Mouse (Mus musculus) small intestine, adult 2 months (tissue): ENCODE data around the gene Capn12. TPM values are rescaled to one million over a fixed set of nuclear protein-coding genes. Genes with fewer than 3 reads are reported as not detected.
A peak's percentile ranks its signal among the peaks of the same experiment; 100 is the strongest.

Experiments used
- H3K27ac ChIP-seq: fragments of 200-500 bp; 2 replicates; pipeline ENCODE4 v1.5.1; 2012; ENCODE audit warnings: low read depth, low read length, control low read depth, inconsistent platforms; ENCODE audit not compliant: insufficient read depth
- H3K27me3 ChIP-seq: fragments of 200-500 bp; 2 replicates; pipeline ENCODE4 v1.6.1; 2012; ENCODE audit warnings: mild to moderate bottlenecking, moderate library complexity, low read length, inconsistent platforms; ENCODE audit not compliant: control insufficient read depth, insufficient read depth
- H3K36me3 ChIP-seq: fragments of 200-500 bp; 2 replicates; pipeline ENCODE4 v1.6.1; 2012; ENCODE audit warnings: mild to moderate bottlenecking, low read length, control low read depth, inconsistent platforms; ENCODE audit not compliant: control insufficient read depth, insufficient read depth
- H3K4me1 ChIP-seq: fragments of 200-500 bp; 2 replicates; pipeline ENCODE4 v1.6.1; 2012; ENCODE audit warnings: low read length, inconsistent platforms, mixed read lengths; ENCODE audit not compliant: control insufficient read depth, insufficient read depth, insufficient read length
- H3K4me3 ChIP-seq: fragments of 200-500 bp; 2 replicates; pipeline ENCODE4 v1.5.1; 2012; ENCODE audit warnings: low read depth, mild to moderate bottlenecking, control low read depth, inconsistent platforms, low read length, moderate library complexity
- CTCF ChIP-seq: fragments of 200-500 bp; IDR thresholded peaks from 2 replicates; pipeline ENCODE4 v1.5.1; 2012; ENCODE audit warnings: low read depth, mild to moderate bottlenecking, control low read depth, inconsistent platforms, low read length, moderate library complexity, mixed read lengths; ENCODE audit not compliant: insufficient replicate concordance, insufficient read length; ENCODE audit errors: extremely low read depth
- POLR2A ChIP-seq: fragments of 200-500 bp; IDR thresholded peaks from 2 replicates; pipeline ENCODE4 v1.6.1; 2012; ENCODE audit warnings: low read depth, mild to moderate bottlenecking, control low read depth, inconsistent platforms, low read length, moderate library complexity
- WGBS: fragments of 180-500 bp; shearing (Covaris S2); methylation state at CpG from one replicate; pipeline ENCODE4 v1.1.7; 2018; 5-methylcytosine and 5-hydroxymethylcytosine counted together
- polyA plus RNA-seq: library from polyadenylated mRNA; depleted of rRNA; stranded (reverse); fragments of >200 nt; gene quantifications from 2 replicates; pipeline ENCODE4 v1.2.3, GENCODE M21; 2012

Gene Capn12
- polyA plus RNA-seq, 1 experiment: 0.10 TPM

DNA sequence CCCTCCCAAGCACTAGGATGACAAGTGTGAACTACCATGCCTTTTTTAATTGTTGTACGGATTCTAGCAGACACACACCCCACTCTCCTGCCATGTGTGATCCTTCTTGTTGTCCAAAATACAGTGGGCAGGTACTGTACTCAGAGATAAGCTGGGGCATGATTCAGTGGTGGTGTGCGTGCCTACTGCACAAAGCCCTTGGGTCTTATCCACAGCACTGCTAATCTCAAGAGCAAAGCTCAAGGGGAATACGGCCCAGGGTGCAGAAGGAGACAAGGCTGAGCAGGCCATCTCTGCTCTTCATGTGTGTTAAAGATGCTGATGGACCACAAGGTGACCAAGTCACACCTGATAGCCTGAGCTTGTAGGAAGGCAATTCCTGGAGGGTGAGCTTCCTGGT, 40.0 kb downstream of the Capn12 start:
- 48% methylated on average over 3 of the region's 3 CpGs for WGBS
- Histone ChIP-seq H3K4me3 (no peak overlapping the region), H3K36me3 (peaks cover 44% of the 10 kb centered on the region), H3K4me1 (peaks cover 63% of the 10 kb centered on the region), H3K27me3 (no peaks in the 10 kb centered on the region), H3K27ac (peak overlapping the region; percentile 99)
- TF ChIP-seq POLR2A (no peak), CTCF (no peak)

GRCm38 (mm10) chr7:28921722-28922465, 40.7 kb downstream of the Capn12 start:
- no peak for TF ChIP-seq POLR2A
- TF ChIP-seq CTCF: no peak
- H3K4me3 ChIP-seq: no peak overlapping the region
- 51% methylated on average over 8 of the region's 8 CpGs for WGBS
- no peaks in the 10 kb centered on the region for H3K27me3 ChIP-seq
- peak overlapping the region; percentile 99 for H3K27ac ChIP-seq
- H3K4me1 ChIP-seq: peaks cover 69% of the 10 kb centered on the region
- peaks cover 39% of the 10 kb centered on the region for H3K36me3 ChIP-seq

- Histone ChIP-seq H3K4me3 (no peak overlapping the region), H3K36me3 (peaks cover 33% of the 10 kb centered on the region), H3K27me3 (no peaks in the 10 kb centered on the region), H3K4me1 (peaks cover 67% of the 10 kb centered on the region), H3K27ac (peak overlapping the region; percentile 99)
- WGBS: 78% methylated on average over 4 of the region's 4 CpGs
- TF ChIP-seq POLR2A (no peak), CTCF (no peak)
Measured at GRCm38 (mm10) chr7:28922606-28923005, 41.4 kb downstream of the Capn12 start.

DNA sequence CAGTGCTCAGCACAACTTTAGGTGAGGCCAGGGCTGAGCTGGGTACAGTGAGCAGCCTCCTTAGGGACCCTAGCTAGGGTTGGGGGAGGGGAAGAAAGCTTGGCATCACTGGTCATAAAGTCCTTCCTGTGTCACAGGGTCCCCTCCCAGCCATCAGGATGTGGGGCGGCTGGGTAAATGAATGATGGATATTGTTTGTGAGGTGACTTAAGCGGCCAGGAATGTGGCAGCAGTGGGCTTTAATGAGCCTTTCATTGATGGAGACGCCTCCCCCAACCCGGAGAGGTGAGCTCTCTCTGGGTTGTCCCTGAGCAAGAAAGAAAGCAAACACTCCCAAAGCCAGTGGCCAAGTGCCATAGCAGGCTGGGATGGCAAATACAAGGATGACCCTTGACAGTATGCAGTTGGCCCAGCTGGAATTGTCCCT, 42.7 kb downstream of the Capn12 start:
- H3K4me3 ChIP-seq: no peak overlapping the region
- H3K4me1 ChIP-seq: peaks cover 57% of the 10 kb centered on the region
- TF ChIP-seq CTCF (peak; percentile 10; the same call in 1 of the 2 replicates), POLR2A (no peak)
- H3K36me3 ChIP-seq: peaks cover 23% of the 10 kb centered on the region
- WGBS: 30% methylated on average over 4 of the region's 4 CpGs
- H3K27ac ChIP-seq: peak overlapping the region; percentile 99
- H3K27me3 ChIP-seq: no peaks in the 10 kb centered on the region

DNA sequence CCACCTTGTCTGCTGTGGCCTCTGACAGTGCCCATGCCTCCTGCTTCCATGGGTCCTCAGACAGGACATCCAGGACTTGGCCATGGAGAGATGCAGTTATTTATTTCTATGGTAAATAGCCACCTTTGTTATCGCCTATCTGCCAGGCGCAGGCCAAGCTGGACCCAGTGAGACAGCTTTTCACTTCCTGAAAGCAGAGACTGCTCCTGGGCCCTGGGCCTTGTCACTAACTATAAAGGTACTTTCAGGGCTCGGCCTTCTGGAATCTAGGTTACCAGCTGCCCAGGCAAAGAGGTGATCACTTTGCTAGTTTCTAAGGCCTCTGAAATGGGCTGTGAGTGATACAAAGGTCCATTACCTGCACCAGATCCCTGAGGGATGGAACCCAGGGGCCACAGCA, 43.6 kb downstream of the Capn12 start:
- H3K4me3 ChIP-seq: peak overlapping the region; percentile 33; the same call in 1 of the 2 replicates
- H3K36me3 ChIP-seq: peaks cover 19% of the 10 kb centered on the region; the same call in 1 of the 2 replicates
- 33% methylated on average over 3 of the region's 3 CpGs for WGBS
- H3K27me3 ChIP-seq: no peaks in the 10 kb centered on the region
- TF ChIP-seq POLR2A (no peak), CTCF (no peak; the same call in 1 of the 2 replicates)
- H3K4me1 ChIP-seq: peaks cover 63% of the 10 kb centered on the region
- H3K27ac ChIP-seq: peak overlapping the region; percentile 99

GRCm38 (mm10) chr7:28925317-28925716, 44.1 kb downstream of the Capn12 start:
- Histone ChIP-seq H3K27me3 (no peaks in the 10 kb centered on the region), H3K36me3 (peaks cover 17% of the 10 kb centered on the region; the same call in 1 of the 2 replicates), H3K4me1 (peaks cover 65% of the 10 kb centered on the region), H3K4me3 (peak overlapping the region; percentile 33; the same call in 1 of the 2 replicates), H3K27ac (peak overlapping the region; percentile 99)
- 12% methylated on average over 9 of the region's 9 CpGs for WGBS
- no peak for TF ChIP-seq CTCF
- no peak; the same call in 1 of the 2 replicates for TF ChIP-seq POLR2A

- H3K27ac ChIP-seq: peak overlapping the region; percentile 98
- no peak for TF ChIP-seq POLR2A
- no peak for TF ChIP-seq CTCF
- no peaks in the 10 kb centered on the region for H3K27me3 ChIP-seq
- 15% methylated on average over 2 of the region's 2 CpGs for WGBS
- no peak overlapping the region for H3K4me3 ChIP-seq
- H3K36me3 ChIP-seq: peaks cover 15% of the 10 kb centered on the region; the same call in 1 of the 2 replicates
- peaks cover 68% of the 10 kb centered on the region for H3K4me1 ChIP-seq
Measured at GRCm38 (mm10) chr7:28926172-28926571, 45.0 kb downstream of the Capn12 start.
